Mouse (Mus musculus): ENCODE measurements around the gene 3110082I17Rik. TPM values are rescaled to one million over a fixed set of nuclear protein-coding genes. Genes with fewer than 3 reads are reported as not detected.

3110082I17Rik gene
- polyA plus RNA-seq, 2 experiments, result 11.2 to 11.6 TPM

- no peak within 1 kb of the TSS for H3K27ac ChIP-seq
- no peak within 1 kb of the TSS for H3K4me2 ChIP-seq (ENCODE audit: low read depth)
- no peaks in the 10 kb centered on the region for H3K27me3 ChIP-seq (ENCODE audit: control insufficient read depth, insufficient read depth, low read length)
- TF ChIP-seq CTCF (IDR thresholded peaks at IDR 0.05; ENCODE audit: low read depth), result no peak
- no peak for TF ChIP-seq EP300 (IDR thresholded peaks at IDR 0.05; ENCODE audit: low read depth)
- ATAC-seq (ENCODE audit: insufficient read depth) (no peak), DNase-seq (ENCODE audit: low read depth in 3 of 3, low spot score in 3 of 3) (no peak)
- H3K9ac ChIP-seq (replicated peaks), result no peak within 1 kb of the TSS; the same call in 1 of the 2 replicates
- 45% methylated on average over 6 of the region's 6 CpGs for WGBS (ENCODE audit: insufficient replicate concordance)
- H3K36me3 ChIP-seq (replicated peaks; ENCODE audit: control insufficient read depth, insufficient read depth, low read depth), result no peaks in the 10 kb centered on the region
- H3K4me3 ChIP-seq (ENCODE audit: insufficient read depth in 1 of 2, low read depth in 2 of 2, low read length in 2 of 2), result no peak within 1 kb of the TSS
- no peaks in the 10 kb centered on the region for H3K9me3 ChIP-seq (ENCODE audit: control insufficient read depth, low read length)
- peaks cover 24 to 31% of the 10 kb centered on the region in 2 experiments for H3K4me1 ChIP-seq (replicated peaks; ENCODE audit: control insufficient read depth in 2 of 2, insufficient read depth in 2 of 2, low read length in 1 of 2)
Measured at GRCm38 (mm10) chr5:139352317-139352716, 108.0 kb downstream of the 3110082I17Rik start, which contains the start of gene Cyp2w1. TSS of gene Cyp2w1 (plus strand) at chr5:139352617.

DNA sequence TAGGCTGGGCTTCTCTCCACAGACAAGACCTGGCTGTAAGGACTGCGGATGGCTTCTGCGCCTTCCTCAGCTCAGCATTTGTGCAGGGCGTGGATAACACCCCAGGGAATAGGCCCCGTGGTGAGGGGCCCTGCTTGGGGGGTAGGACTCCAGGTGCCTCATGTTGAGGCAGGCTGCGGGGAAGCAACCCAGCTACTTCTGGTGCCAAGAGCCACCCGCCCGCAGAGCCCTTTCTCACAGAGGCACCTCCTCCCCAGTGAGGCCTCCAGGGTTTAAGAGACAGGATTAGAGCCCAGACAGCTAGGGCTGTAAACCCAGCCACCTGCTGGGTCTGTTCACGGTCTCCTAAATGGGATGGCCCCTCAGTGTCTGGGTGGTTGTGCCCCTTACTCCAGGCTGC lies 108.7 kb downstream of the 3110082I17Rik start:
- no peaks in the 10 kb centered on the region for H3K27me3 ChIP-seq (ENCODE audit: control insufficient read depth, insufficient read depth, low read length)
- 25% methylated on average over 8 of the region's 8 CpGs for WGBS (ENCODE audit: insufficient replicate concordance)
- no peak overlapping the region; the same call in 1 of the 2 replicates for H3K9ac ChIP-seq (replicated peaks)
- no peak overlapping the region for H3K4me3 ChIP-seq (ENCODE audit: insufficient read depth in 1 of 2, low read depth in 2 of 2, low read length in 2 of 2)
- H3K27ac ChIP-seq, result no peak overlapping the region
- DNase-seq (ENCODE audit: low read depth in 3 of 3, low spot score in 3 of 3) (no peak), ATAC-seq (ENCODE audit: insufficient read depth) (no peak)
- H3K36me3 ChIP-seq (replicated peaks; ENCODE audit: control insufficient read depth, insufficient read depth, low read depth), result no peaks in the 10 kb centered on the region
- no peak overlapping the region for H3K4me2 ChIP-seq (ENCODE audit: low read depth)
- TF ChIP-seq CTCF (IDR thresholded peaks at IDR 0.05; ENCODE audit: low read depth), result no peak
- no peak for TF ChIP-seq EP300 (IDR thresholded peaks at IDR 0.05; ENCODE audit: low read depth)
- H3K9me3 ChIP-seq (ENCODE audit: control insufficient read depth, low read length), result no peaks in the 10 kb centered on the region
- H3K4me1 ChIP-seq (replicated peaks; ENCODE audit: control insufficient read depth in 2 of 2, insufficient read depth in 2 of 2, low read length in 1 of 2), result peaks cover 24 to 31% of the 10 kb centered on the region in 2 experiments

DNA sequence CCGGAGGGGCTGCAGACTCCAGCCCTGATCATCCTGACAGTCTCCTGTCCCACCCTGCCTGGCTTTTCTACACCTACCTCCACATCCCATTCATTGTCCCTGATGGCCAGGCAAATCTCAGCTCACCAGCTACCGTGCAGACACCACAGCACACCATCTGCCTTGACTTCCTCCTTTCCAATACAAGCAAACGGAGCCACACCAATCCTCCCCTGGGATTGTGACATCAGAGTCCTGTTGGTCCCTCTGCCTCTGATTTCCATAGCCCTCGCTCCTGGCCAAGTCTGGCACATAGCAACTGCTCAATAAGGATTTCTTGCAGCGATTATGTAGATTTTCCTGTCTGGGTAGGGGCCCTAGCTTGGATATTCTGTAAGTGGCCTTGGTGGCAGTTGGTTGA lies 109.2 kb downstream of the 3110082I17Rik start, which contains the start of gene Cox19:
Gene Cox19, minus strand, starts transcription at position 285 of the 400 bp plus-strand sequence.
- Histone ChIP-seq H3K4me1 (replicated peaks; ENCODE audit: control insufficient read depth in 2 of 2, insufficient read depth in 2 of 2, low read length in 1 of 2) (peaks cover 24 to 31% of the 10 kb centered on the region in 2 experiments), H3K27me3 (ENCODE audit: control insufficient read depth, insufficient read depth, low read length) (no peaks in the 10 kb centered on the region), H3K27ac (no peak within 1 kb of the TSS), H3K4me2 (ENCODE audit: low read depth) (no peak within 1 kb of the TSS), H3K36me3 (replicated peaks; ENCODE audit: control insufficient read depth, insufficient read depth, low read depth) (no peaks in the 10 kb centered on the region), H3K9me3 (ENCODE audit: control insufficient read depth, low read length) (no peaks in the 10 kb centered on the region), H3K4me3 (ENCODE audit: insufficient read depth in 1 of 2, low read depth in 2 of 2, low read length in 2 of 2) (no peak within 1 kb of the TSS), H3K9ac (replicated peaks) (no peak within 1 kb of the TSS; the same call in 1 of the 2 replicates)
- WGBS (ENCODE audit: insufficient replicate concordance), result 39% methylated on average over 5 of the region's 5 CpGs
- ATAC-seq (ENCODE audit: insufficient read depth) (no peak), DNase-seq (ENCODE audit: low read depth in 3 of 3, low spot score in 3 of 3) (no peak)
- TF ChIP-seq CTCF (IDR thresholded peaks at IDR 0.05; ENCODE audit: low read depth), result no peak
- no peak for TF ChIP-seq EP300 (IDR thresholded peaks at IDR 0.05; ENCODE audit: low read depth)

- DNase-seq (ENCODE audit: low read depth in 3 of 3, low spot score in 3 of 3) (no peak), ATAC-seq (ENCODE audit: insufficient read depth) (peak; percentile 45)
- H3K4me2 ChIP-seq (ENCODE audit: low read depth), result peak overlapping the region; percentile 49
- H3K9ac ChIP-seq (replicated peaks), result no peak overlapping the region
- H3K4me1 ChIP-seq (replicated peaks; ENCODE audit: control insufficient read depth in 2 of 2, insufficient read depth in 2 of 2, low read length in 1 of 2), result peaks cover 30 to 38% of the 10 kb centered on the region in 2 experiments
- H3K4me3 ChIP-seq (ENCODE audit: insufficient read depth in 1 of 2, low read depth in 2 of 2, low read length in 2 of 2), result no peak overlapping the region; a peak in 1 of 4 replicates
- H3K27ac ChIP-seq, result peak overlapping the region; percentile 47
- H3K9me3 ChIP-seq (ENCODE audit: control insufficient read depth, low read length), result no peaks in the 10 kb centered on the region
- no peak for TF ChIP-seq CTCF (IDR thresholded peaks at IDR 0.05; ENCODE audit: low read depth)
- no peak for TF ChIP-seq EP300 (IDR thresholded peaks at IDR 0.05; ENCODE audit: low read depth)
- H3K27me3 ChIP-seq (ENCODE audit: control insufficient read depth, insufficient read depth, low read length), result no peaks in the 10 kb centered on the region
- H3K36me3 ChIP-seq (replicated peaks; ENCODE audit: control insufficient read depth, insufficient read depth, low read depth), result no peaks in the 10 kb centered on the region
- 40% methylated on average over 6 of the region's 6 CpGs for WGBS (ENCODE audit: insufficient replicate concordance)
Measured at GRCm38 (mm10) chr5:139349713-139350112, 110.6 kb downstream of the 3110082I17Rik start.

DNA sequence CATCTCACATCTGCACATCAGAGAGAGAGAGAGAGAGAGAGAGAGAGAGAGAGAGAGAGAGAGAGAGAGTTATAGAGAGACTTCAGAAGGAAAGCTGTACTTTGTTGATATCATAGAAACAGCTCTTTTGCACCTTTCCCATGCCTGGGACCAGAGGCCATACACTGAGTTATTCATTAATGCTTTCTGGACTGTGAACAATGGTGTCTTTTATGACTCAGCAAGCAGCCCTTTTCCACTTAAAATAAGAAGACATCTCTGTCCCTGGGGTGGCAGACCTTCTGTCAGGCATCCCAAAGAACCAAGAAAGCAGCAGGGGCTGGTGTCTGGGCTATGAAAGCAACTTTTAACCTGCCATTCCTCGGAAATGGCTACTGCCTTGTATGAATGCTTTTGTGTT lies 113.1 kb downstream of the 3110082I17Rik start:
- TF ChIP-seq EP300 (IDR thresholded peaks at IDR 0.05; ENCODE audit: low read depth) (no peak), CTCF (IDR thresholded peaks at IDR 0.05; ENCODE audit: low read depth) (no peak)
- Histone ChIP-seq H3K9ac (replicated peaks) (no peak overlapping the region), H3K4me1 (replicated peaks; ENCODE audit: control insufficient read depth in 2 of 2, insufficient read depth in 2 of 2, low read length in 1 of 2) (peaks cover 26 to 40% of the 10 kb centered on the region in 2 experiments), H3K4me3 (ENCODE audit: insufficient read depth in 1 of 2, low read depth in 2 of 2, low read length in 2 of 2) (no peak overlapping the region), H3K9me3 (ENCODE audit: control insufficient read depth, low read length) (no peaks in the 10 kb centered on the region), H3K4me2 (ENCODE audit: low read depth) (no peak overlapping the region), H3K27ac (no peak overlapping the region), H3K27me3 (ENCODE audit: control insufficient read depth, insufficient read depth, low read length) (no peaks in the 10 kb centered on the region), H3K36me3 (replicated peaks; ENCODE audit: control insufficient read depth, insufficient read depth, low read depth) (peaks cover 6% of the 10 kb centered on the region)
- no peak for ATAC-seq (ENCODE audit: insufficient read depth)
- 57% methylated on average over 1 of the region's 1 CpGs for WGBS (ENCODE audit: insufficient replicate concordance)
- no peak for DNase-seq (ENCODE audit: low read depth in 3 of 3, low spot score in 3 of 3)

Data from liver, embryonic 14.5 days (tissue).